ENCODE assay signal across 13 mouse cellular contexts in the genomic region with DNA sequence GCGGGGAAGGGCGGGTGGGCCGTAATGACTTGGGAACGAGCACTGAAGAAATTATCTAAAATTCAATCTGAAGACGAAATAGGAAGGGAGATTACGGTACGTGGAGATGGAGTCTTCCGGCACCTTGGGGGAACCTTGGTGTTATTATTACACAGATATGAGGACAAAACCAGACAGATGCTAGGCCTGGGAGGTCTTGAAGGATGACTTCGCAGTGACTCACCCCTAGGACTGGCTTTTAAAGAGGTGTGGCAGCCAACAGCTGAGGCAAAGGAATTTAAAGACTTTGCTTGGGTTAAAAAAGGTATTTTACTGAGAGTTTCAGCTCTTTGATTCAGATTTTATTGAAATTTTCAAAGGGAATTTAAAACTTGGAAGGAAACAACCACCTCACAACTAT.
"Had no signal": no experiment of that assay in that cellular context is flagged by ENCODE, and none has a peak within 500 bp of the region (broad histone marks: within the 10 kb centered on the region; RNA-seq: fewer than 3 reads in every experiment).

No protein-coding gene starts in this region.

- H3K4me1 ChIP-seq: kidney, embryonic 15.5 days; midbrain, embryonic 12.5 days; stomach, embryonic 15.5 days had no signal

- H3K27me3 ChIP-seq: kidney, embryonic 15.5 days; midbrain, embryonic 12.5 days; stomach, embryonic 15.5 days had no signal

- H3K4me2 ChIP-seq: kidney, embryonic 15.5 days; midbrain, embryonic 12.5 days; stomach, embryonic 15.5 days had no signal

- H3K9me3 ChIP-seq: kidney, embryonic 15.5 days; midbrain, embryonic 12.5 days; stomach, embryonic 15.5 days had no signal

- H3K9ac ChIP-seq: kidney, embryonic 15.5 days; liver, embryonic 14.5 days; midbrain, embryonic 12.5 days; stomach, embryonic 15.5 days had no signal

- H3K4me3 ChIP-seq: kidney, embryonic 15.5 days; midbrain, embryonic 12.5 days; stomach, embryonic 15.5 days had no signal

- ATAC-seq: midbrain, embryonic 16.5 days had no signal

- DNase-seq: kidney, adult 2 months; kidney, postnatal 14 days; layer of hippocampus, adult 9-11 months; left cerebral cortex, postnatal 4 days; lung, adult 18-20 months; right cerebral cortex, postnatal 14 days; thymus, adult 2 months; thymus, postnatal 25 days had no signal

- H3K36me3 ChIP-seq: kidney, embryonic 15.5 days; midbrain, embryonic 12.5 days; stomach, embryonic 15.5 days had no signal

- H3K27ac ChIP-seq: kidney, embryonic 15.5 days; liver, embryonic 14.5 days; midbrain, embryonic 12.5 days; stomach, embryonic 15.5 days had no signal
